Mouse (Mus musculus) E14TG2a.4 (cell line): ENCODE measurements around the gene Wnk1.
"Not testable (repeated sequence)": the region's sequence is repeated elsewhere in the genome, so short reads cannot be mapped to it uniquely, and the experiment has no call there.

Experiments
- H3K27me3 ChIP-seq: 2 replicates; pipeline ENCODE4 v1.6.1; 2014; ENCODE audit warnings: low read length, control low read depth; ENCODE audit not compliant: insufficient read depth
- H3K36me3 ChIP-seq: 2 replicates; pipeline ENCODE4 v1.6.1; 2014; ENCODE audit warnings: low read length, control low read depth; ENCODE audit not compliant: insufficient read depth
- H3K4me1 ChIP-seq: replicated peaks from 2 replicates; pipeline ENCODE4 v1.6.1; 2014; ENCODE audit warnings: low read depth, low read length, control low read depth
- H3K4me3 ChIP-seq: replicated peaks from 2 replicates; pipeline ENCODE4 v1.5.1; 2014; ENCODE audit warnings: mild to moderate bottlenecking, low read length
- H3K9me3 ChIP-seq: 2 replicates; pipeline ENCODE4 v1.6.1; 2014; ENCODE audit warnings: low read length, control low read depth
- CTCF ChIP-seq: conservative IDR thresholded peaks from 2 replicates; pipeline ENCODE4 v1.5.1; 2014; ENCODE audit warnings: low read length
- NANOG ChIP-seq: IDR thresholded peaks from 2 replicates; pipeline ENCODE4 v1.6.1; 2014; ENCODE audit warnings: borderline replicate concordance, low read length, mixed read lengths
- POU5F1 ChIP-seq: IDR thresholded peaks from 2 replicates; pipeline ENCODE4 v1.6.1; 2014; ENCODE audit warnings: low read length, borderline replicate concordance

Gene Wnk1

DNA sequence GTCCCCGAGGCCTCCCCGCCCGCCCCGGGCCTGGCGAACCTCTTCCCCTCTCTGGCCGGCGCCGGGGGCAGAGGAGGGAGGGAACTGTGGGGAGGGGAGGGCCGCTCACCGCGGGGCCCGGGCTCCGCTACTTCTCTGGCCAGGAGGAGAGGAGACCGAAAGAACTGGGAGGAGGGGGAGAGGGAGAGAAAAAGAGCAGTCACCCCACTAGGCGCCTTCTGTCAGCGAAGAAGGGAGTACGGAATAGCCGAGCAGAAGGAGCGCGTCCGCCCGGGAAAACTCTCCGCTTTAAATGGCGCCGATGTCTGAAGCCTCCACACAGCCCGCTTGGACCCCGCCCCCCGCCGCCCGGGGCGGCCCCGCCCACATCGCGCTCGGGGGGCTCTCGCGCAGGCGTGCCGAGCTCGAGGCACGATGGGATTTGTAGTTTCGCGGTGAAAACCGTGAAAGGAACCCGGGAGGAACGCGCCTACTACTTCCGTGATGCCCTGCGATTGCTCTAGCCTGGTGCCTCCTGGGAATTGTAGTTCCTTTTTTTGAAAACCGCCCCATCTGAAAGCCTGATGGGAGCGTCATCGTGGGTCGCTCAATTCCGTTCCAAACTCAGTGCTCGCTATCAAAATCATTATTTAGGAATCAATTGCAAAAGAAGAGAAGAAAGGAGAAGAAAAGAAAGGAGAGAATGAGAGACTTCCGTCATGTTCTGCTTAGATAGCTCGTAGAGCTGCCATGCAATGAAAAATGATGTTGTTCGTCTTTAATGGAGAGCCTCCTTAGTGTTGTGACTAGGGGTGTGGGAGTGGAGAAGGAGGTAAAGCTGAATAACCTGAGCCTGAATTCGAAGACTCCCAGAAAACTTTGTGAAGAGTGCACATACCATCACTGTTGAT, at the start of gene Wnk1:
Gene Wnk1, minus strand, starts transcription at position 307 of the 890 bp plus-strand sequence.
- Histone ChIP-seq H3K4me1 (peaks cover 43% of the 10 kb centered on the region), H3K4me3 (peak within 1 kb of the TSS; percentile 90), H3K9me3 (no peaks in the 10 kb centered on the region), H3K36me3 (peaks cover 30% of the 10 kb centered on the region), H3K27me3 (no peaks in the 10 kb centered on the region)
- no peak for TF ChIP-seq CTCF
- no peak for TF ChIP-seq POU5F1
- no peak for TF ChIP-seq NANOG

DNA sequence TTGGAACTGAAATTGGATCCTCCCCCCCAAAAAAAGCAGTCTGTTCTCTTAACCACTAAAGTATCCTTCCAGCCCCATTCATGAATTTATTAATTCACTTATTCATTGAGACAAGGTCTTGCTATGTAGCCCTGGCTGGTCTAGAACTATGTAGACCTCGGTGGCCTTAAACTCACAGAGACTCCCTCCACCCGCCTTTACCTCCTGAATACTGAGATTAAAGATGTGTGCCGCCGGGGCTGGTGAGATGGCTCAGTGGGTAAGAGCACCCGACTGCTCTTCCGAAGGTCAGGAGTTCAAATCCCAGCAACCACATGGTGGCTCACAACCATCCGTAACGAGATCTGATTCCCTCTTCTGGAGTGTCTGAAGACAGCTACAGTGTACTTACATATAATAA, 48.6 kb upstream of the Wnk1 start:
- Histone ChIP-seq H3K4me1 (peaks cover 37% of the 10 kb centered on the region), H3K4me3 (0 out of 2 replicates have a peak overlapping the region, but pooled peaks have one; percentile 7)
- H3K9me3 ChIP-seq, H3K27me3 ChIP-seq, H3K36me3 ChIP-seq: not testable (repeated sequence)

DNA sequence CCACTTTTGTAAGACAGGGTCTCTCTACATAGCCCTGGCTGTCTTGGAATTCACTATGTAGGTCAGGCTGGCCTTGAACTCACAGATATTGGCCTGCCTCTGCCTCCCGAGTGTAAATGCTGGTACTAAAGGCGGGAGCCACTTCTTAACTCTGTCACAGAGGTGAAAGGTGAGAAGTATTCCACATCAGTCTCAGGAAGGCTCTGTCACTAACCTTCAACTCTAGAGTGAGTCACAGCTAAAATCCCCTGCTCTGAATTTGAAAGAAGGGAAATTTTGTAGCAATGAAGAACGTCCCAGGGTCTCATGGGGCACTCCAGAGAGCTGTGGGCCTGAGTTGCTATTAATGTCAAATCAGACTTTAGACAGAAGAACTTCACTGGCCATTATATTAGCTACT, 47.4 kb upstream of the Wnk1 start:
- no peaks in the 10 kb centered on the region for H3K9me3 ChIP-seq
- no peaks in the 10 kb centered on the region for H3K27me3 ChIP-seq
- no peak overlapping the region for H3K4me3 ChIP-seq
- TF ChIP-seq NANOG (no peak), CTCF (no peak), POU5F1 (no peak)
- peaks cover 39% of the 10 kb centered on the region for H3K4me1 ChIP-seq
- H3K36me3 ChIP-seq = no peaks in the 10 kb centered on the region

DNA sequence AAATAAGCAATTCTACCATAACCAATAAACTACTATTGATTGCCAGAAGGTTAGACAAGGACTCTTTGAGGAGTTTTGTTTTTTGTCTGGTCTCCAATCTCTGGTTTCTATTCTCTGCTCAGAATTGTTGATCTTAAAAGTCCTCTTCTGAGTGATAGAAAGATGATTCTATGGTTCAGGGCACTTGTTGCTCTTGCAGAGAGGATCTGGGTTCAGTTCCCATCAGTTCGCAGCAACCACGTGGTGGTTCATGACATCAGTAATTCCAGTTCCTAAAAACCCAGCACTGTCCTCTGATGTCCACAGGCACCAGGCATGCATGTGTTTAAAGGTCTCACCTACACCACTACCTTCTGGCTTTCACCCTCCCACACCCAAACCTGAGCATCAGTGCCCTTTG, 46.5 kb upstream of the Wnk1 start:
- H3K4me1 ChIP-seq = peaks cover 47% of the 10 kb centered on the region
- no peaks in the 10 kb centered on the region for H3K36me3 ChIP-seq
- H3K9me3 ChIP-seq = no peaks in the 10 kb centered on the region
- no peak for TF ChIP-seq NANOG
- TF ChIP-seq CTCF = no peak
- no peak for TF ChIP-seq POU5F1
- H3K27me3 ChIP-seq = no peaks in the 10 kb centered on the region
- H3K4me3 ChIP-seq = no peak overlapping the region

DNA sequence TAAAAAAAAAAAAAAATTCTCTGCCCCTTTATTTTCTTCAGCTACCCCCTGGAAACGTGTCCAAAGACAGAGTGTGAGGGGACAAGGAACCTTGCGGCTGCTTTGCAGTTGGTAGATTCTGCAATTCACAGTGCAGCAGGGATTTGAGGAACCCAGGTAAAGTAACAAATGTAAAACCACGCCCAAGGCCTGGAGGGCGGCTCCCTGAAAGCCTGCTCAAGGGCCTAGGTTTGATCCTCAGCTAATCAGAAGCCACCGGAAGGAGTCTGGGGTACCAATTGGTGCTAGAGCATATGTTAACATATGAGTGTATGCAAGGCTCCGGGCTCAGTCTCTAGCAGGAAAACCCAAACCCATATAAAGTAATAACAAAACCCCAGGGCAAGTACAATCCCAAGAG, 45.0 kb upstream of the Wnk1 start:
- Histone ChIP-seq H3K9me3 (no peaks in the 10 kb centered on the region), H3K27me3 (no peaks in the 10 kb centered on the region), H3K4me3 (no peak overlapping the region), H3K36me3 (no peaks in the 10 kb centered on the region), H3K4me1 (peaks cover 61% of the 10 kb centered on the region)
- TF ChIP-seq POU5F1 (no peak), CTCF (no peak), NANOG (no peak)

- Histone ChIP-seq H3K36me3 (no peaks in the 10 kb centered on the region), H3K4me3 (no peak overlapping the region), H3K27me3 (no peaks in the 10 kb centered on the region), H3K4me1 (peaks cover 65% of the 10 kb centered on the region), H3K9me3 (no peaks in the 10 kb centered on the region)
- no peak for TF ChIP-seq CTCF
- TF ChIP-seq POU5F1 = no peak
- no peak for TF ChIP-seq NANOG
Observed at GRCm38 (mm10) chr6:120082951-120083411, 44.5 kb upstream of the Wnk1 start.

DNA sequence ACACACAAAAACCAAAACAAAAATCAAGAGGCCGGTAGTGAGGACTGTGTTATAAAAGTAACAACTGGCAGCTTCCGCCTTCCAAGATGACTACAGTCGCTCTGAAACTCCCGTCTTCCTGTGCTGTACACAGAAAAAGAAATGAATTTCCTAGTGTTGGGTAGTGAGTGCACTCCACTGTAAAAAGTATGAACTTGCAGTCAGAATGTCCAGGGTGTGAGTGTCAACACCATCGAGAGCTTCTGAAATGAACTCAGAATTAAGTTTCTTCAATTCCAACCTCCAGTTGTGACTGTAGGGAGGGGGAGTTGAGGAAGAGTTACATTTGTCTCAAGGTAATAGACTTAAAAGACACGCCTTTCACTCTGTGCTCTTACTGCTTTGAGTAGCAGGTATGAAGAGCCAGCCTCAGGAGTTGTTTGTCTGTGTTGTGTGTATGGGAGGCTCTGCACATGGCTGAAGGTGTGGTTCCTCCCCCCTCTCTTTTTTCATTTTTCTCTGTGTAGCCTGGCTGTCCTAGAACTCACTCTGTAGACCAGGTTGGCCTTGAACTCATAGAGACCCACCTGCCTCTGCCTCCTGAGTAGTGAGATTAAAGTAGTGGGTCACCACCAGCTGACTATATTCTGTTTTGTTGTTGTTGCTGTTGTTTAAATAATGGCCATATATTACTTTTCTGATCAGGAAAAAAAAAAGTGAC, 43.9 kb upstream of the Wnk1 start:
- Histone ChIP-seq H3K4me3 (no peak overlapping the region), H3K36me3 (no peaks in the 10 kb centered on the region), H3K4me1 (peaks cover 68% of the 10 kb centered on the region), H3K27me3 (no peaks in the 10 kb centered on the region), H3K9me3 (no peaks in the 10 kb centered on the region)
- TF ChIP-seq NANOG (no peak), POU5F1 (no peak), CTCF (no peak)

DNA sequence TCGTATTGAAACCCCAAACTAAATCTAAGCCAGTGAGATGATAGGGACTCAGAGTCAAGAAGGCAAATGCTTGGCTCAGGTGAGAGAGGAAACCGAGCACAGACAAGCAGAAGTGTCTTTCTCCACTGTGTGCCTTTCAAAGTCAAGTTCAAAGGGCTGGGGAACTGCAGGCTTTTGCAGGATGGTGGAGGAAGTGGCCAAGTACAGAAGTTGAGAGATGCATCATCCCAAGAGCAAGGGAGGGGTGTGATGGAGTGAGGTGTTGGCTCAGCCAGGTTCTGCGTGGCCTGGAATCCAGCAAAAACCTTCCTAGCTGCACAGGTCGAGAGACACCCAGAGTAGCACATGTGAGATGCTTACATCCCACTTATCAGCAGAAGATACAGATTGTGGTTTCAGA, 43.0 kb upstream of the Wnk1 start:
- TF ChIP-seq POU5F1 = no peak
- no peak for TF ChIP-seq CTCF
- no peak for TF ChIP-seq NANOG
- Histone ChIP-seq H3K36me3 (no peaks in the 10 kb centered on the region), H3K4me1 (peaks cover 71% of the 10 kb centered on the region), H3K27me3 (no peaks in the 10 kb centered on the region), H3K9me3 (no peaks in the 10 kb centered on the region), H3K4me3 (no peak overlapping the region)
